Mouse (Mus musculus) kidney, embryonic 14.5 days (tissue): ENCODE results near the gene Nedd9. TPM values are rescaled to one million over a fixed set of nuclear protein-coding genes. Genes with fewer than 3 reads are reported as not detected.

ENCODE experiments used
- ATAC-seq: fragments of 200-750 bp; cut with Nextera tagmentation; 2 replicates; pipeline ENCODE4 v1.8.0; 2017; ENCODE audit warnings: moderate number of reproducible peaks, mild to moderate bottlenecking, moderate TSS enrichment, moderate library complexity; ENCODE audit not compliant: low FRiP score, low TSS enrichment
- H3K27ac ChIP-seq: fragments of 300-500 bp; sonication (generic); 2 replicates; pipeline ENCODE4 v1.5.1; 2014; ENCODE audit warnings: low read depth, mild to moderate bottlenecking, low read length, moderate library complexity, mixed read lengths
- H3K27me3 ChIP-seq: fragments of 300-500 bp; sonication (generic); 2 replicates; pipeline ENCODE4 v1.6.1; 2014; ENCODE audit warnings: mild to moderate bottlenecking, low read length; ENCODE audit not compliant: control insufficient read depth, insufficient read depth
- H3K36me3 ChIP-seq: fragments of 300-500 bp; sonication (generic); 2 replicates; pipeline ENCODE4 v1.6.1; 2014; ENCODE audit warnings: low read length, mixed read lengths; ENCODE audit not compliant: control insufficient read depth, insufficient read depth
- H3K4me1 ChIP-seq: fragments of 300-500 bp; sonication (generic); 2 replicates; pipeline ENCODE4 v1.6.1; 2014; ENCODE audit warnings: low read length, mixed read lengths; ENCODE audit not compliant: control insufficient read depth, insufficient read depth
- H3K4me2 ChIP-seq: fragments of 300-500 bp; sonication (generic); replicated peaks from 2 replicates; pipeline ENCODE4 v1.6.1; 2014; ENCODE audit warnings: low read depth, mild to moderate bottlenecking, low read length
- H3K4me3 ChIP-seq: fragments of 300-500 bp; sonication (generic); 2 replicates; pipeline ENCODE4 v1.5.1; 2014; ENCODE audit warnings: mild to moderate bottlenecking, low read length
- H3K9ac ChIP-seq: fragments of 300-500 bp; sonication (generic); 2 replicates; pipeline ENCODE4 v1.6.1; 2014; ENCODE audit warnings: low read depth, mild to moderate bottlenecking, low read length, moderate library complexity
- H3K9me3 ChIP-seq: fragments of 300-500 bp; sonication (generic); 2 replicates; pipeline ENCODE4 v1.6.1; 2016; ENCODE audit warnings: low read length; ENCODE audit not compliant: control insufficient read depth
- WGBS: fragments of 180-500 bp; shearing (Covaris S2); extraction: QIAGEN DNeasy Blood & Tissue Kit; methylation state at CpG from one replicate; pipeline ENCODE4 v1.1.7; 2014; 5-methylcytosine and 5-hydroxymethylcytosine counted together
- polyA plus RNA-seq: library from polyadenylated mRNA; unstranded; fragments of >200 nt; fragmentation: Nextera tagmentation; extraction: Ambion mirVana; gene quantifications from 2 replicates; pipeline ENCODE4 v1.2.1, GENCODE M21; 2014

The Nedd9 gene
- polyA plus RNA-seq, 1 experiment from 2014 or later = 24.9 TPM

- H3K4me3 ChIP-seq = no peak overlapping the region
- no peak overlapping the region for H3K27ac ChIP-seq
- 83% methylated on average over 3 of the region's 3 CpGs for WGBS
- H3K36me3 ChIP-seq = no peaks in the 10 kb centered on the region
- H3K4me2 ChIP-seq = no peak overlapping the region
- ATAC-seq = no peak
- H3K9ac ChIP-seq = no peak overlapping the region
- no peaks in the 10 kb centered on the region for H3K27me3 ChIP-seq
- H3K4me1 ChIP-seq = no peaks in the 10 kb centered on the region
- H3K9me3 ChIP-seq = no peaks in the 10 kb centered on the region
These were observed 4.7 kb downstream of the Nedd9 start for GRCm38 (mm10) chr13:41482408-41483011.

GRCm38 (mm10) chr13:41479737-41480435, 7.3 kb downstream of the Nedd9 start:
- H3K36me3 ChIP-seq = no peaks in the 10 kb centered on the region
- no peak overlapping the region for H3K4me2 ChIP-seq
- H3K9me3 ChIP-seq = no peaks in the 10 kb centered on the region
- WGBS = 64% methylated on average over 14 of the region's 15 CpGs
- no peaks in the 10 kb centered on the region for H3K4me1 ChIP-seq
- no peak overlapping the region for H3K27ac ChIP-seq
- H3K27me3 ChIP-seq = no peaks in the 10 kb centered on the region
- H3K9ac ChIP-seq = no peak overlapping the region
- no peak overlapping the region for H3K4me3 ChIP-seq
- no peak for ATAC-seq

GRCm38 (mm10) chr13:41476216-41476615, 10.9 kb downstream of the Nedd9 start:
- no peaks in the 10 kb centered on the region for H3K9me3 ChIP-seq
- no peak overlapping the region for H3K9ac ChIP-seq
- H3K36me3 ChIP-seq = no peaks in the 10 kb centered on the region
- H3K4me3 ChIP-seq = no peak overlapping the region
- whole genome bisulfite sequencing = 82% methylated on average over 4 of the region's 4 CpGs
- no peak overlapping the region for H3K27ac ChIP-seq
- H3K27me3 ChIP-seq = no peaks in the 10 kb centered on the region
- ATAC-seq = no peak
- H3K4me1 ChIP-seq = no peaks in the 10 kb centered on the region
- H3K4me2 ChIP-seq = no peak overlapping the region

- no peaks in the 10 kb centered on the region for H3K27me3 ChIP-seq
- no peak overlapping the region for H3K4me2 ChIP-seq
- WGBS = 85% methylated on average over 5 of the region's 5 CpGs
- no peak overlapping the region for H3K27ac ChIP-seq
- no peak overlapping the region for H3K4me3 ChIP-seq
- ATAC-seq = no peak
- no peak overlapping the region for H3K9ac ChIP-seq
- no peaks in the 10 kb centered on the region for H3K4me1 ChIP-seq
- H3K9me3 ChIP-seq = no peaks in the 10 kb centered on the region
- no peaks in the 10 kb centered on the region for H3K36me3 ChIP-seq
These were observed 12.8 kb downstream of the Nedd9 start for GRCm38 (mm10) chr13:41474365-41474764.

GRCm38 (mm10) chr13:41473504-41473903, 13.7 kb downstream of the Nedd9 start:
- H3K4me3 ChIP-seq = no peak overlapping the region
- no peaks in the 10 kb centered on the region for H3K27me3 ChIP-seq
- no peaks in the 10 kb centered on the region for H3K36me3 ChIP-seq
- 87% methylated on average over 4 of the region's 4 CpGs for WGBS
- H3K9me3 ChIP-seq = no peaks in the 10 kb centered on the region
- ATAC-seq = no peak
- no peak overlapping the region for H3K4me2 ChIP-seq
- no peaks in the 10 kb centered on the region for H3K4me1 ChIP-seq
- no peak overlapping the region for H3K9ac ChIP-seq
- no peak overlapping the region for H3K27ac ChIP-seq

GRCm38 (mm10) chr13:41472878-41473424, 14.2 kb downstream of the Nedd9 start:
- Histone ChIP-seq H3K9me3 (no peaks in the 10 kb centered on the region), H3K27me3 (no peaks in the 10 kb centered on the region), H3K4me2 (no peak overlapping the region), H3K4me1 (no peaks in the 10 kb centered on the region), H3K27ac (no peak overlapping the region), H3K36me3 (no peaks in the 10 kb centered on the region), H3K4me3 (no peak overlapping the region), H3K9ac (no peak overlapping the region)
- 69% methylated on average over 5 of the region's 5 CpGs for WGBS
- no peak for ATAC-seq

GRCm38 (mm10) chr13:41468277-41468676, 18.9 kb downstream of the Nedd9 start:
- no peaks in the 10 kb centered on the region for H3K27me3 ChIP-seq
- ATAC-seq = no peak
- no peak overlapping the region for H3K27ac ChIP-seq
- WGBS = 78% methylated on average over 5 of the region's 5 CpGs
- no peak overlapping the region for H3K4me3 ChIP-seq
- no peak overlapping the region for H3K4me2 ChIP-seq
- no peaks in the 10 kb centered on the region for H3K36me3 ChIP-seq
- no peaks in the 10 kb centered on the region for H3K9me3 ChIP-seq
- no peak overlapping the region for H3K9ac ChIP-seq
- peaks cover 3% of the 10 kb centered on the region; the same call in 1 of the 2 replicates for H3K4me1 ChIP-seq

GRCm38 (mm10) chr13:41467036-41467435, 20.1 kb downstream of the Nedd9 start:
- no peak overlapping the region for H3K4me2 ChIP-seq
- H3K4me1 ChIP-seq = peaks cover 3% of the 10 kb centered on the region; the same call in 1 of the 2 replicates
- WGBS = 50% methylated on average over 2 of the region's 2 CpGs
- H3K27me3 ChIP-seq = no peaks in the 10 kb centered on the region
- H3K9ac ChIP-seq = no peak overlapping the region
- H3K27ac ChIP-seq = peak overlapping the region; percentile 68; the same call in 1 of the 2 replicates
- no peak for ATAC-seq
- no peak overlapping the region for H3K4me3 ChIP-seq
- H3K9me3 ChIP-seq = no peaks in the 10 kb centered on the region
- H3K36me3 ChIP-seq = no peaks in the 10 kb centered on the region

- Histone ChIP-seq H3K36me3 (no peaks in the 10 kb centered on the region), H3K27me3 (no peaks in the 10 kb centered on the region), H3K4me2 (no peak overlapping the region), H3K9ac (no peak overlapping the region), H3K9me3 (no peaks in the 10 kb centered on the region), H3K4me1 (peaks cover 3% of the 10 kb centered on the region; the same call in 1 of the 2 replicates), H3K27ac (peak overlapping the region; percentile 68; the same call in 1 of the 2 replicates), H3K4me3 (no peak overlapping the region)
- WGBS = 66% methylated on average over 4 of the region's 4 CpGs
- ATAC-seq = no peak
These were observed 20.5 kb downstream of the Nedd9 start for GRCm38 (mm10) chr13:41466616-41467015.
